27 mouse cellular contexts compared by ENCODE assay signal in the genomic region with DNA sequence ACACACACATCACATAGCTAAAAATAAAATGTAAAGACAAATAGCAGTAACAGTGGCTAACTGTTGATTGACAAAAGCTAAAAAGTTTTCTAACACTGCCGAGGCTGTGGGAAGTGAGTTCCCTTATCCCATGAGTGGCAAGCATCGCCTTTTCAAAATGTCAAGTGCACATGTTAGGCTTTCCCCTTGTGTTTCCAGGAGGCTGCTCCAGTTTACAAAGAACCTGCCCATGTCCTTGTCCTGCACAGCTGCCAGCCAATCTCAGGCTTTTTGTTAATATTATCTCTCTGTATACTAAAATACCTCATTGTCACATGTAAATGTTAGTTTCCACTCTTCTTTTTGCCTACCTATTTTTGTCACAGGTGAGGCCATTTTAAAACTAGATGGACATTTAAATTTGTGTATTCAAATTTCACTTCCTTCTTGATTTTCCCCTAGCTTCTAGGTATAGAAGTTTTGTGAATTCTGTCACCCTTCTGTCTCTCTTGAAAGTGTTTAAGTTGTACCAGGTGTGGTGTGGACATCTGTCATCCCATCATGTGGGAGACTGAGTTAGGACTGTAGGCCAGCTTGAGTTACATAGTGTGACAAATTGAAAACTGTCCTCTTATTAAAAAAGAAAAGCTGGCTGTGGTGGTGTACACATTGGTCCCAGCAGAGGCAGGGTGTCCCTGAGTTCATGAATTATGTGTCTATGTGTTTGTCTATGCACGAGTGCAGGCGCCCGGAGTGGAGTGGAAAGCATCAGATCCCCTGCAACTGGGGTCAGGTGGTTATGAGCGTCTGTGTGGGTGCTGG. TPM values are rescaled to one million over a fixed set of nuclear protein-coding genes. Genes with fewer than 3 reads are reported as not detected.
DNase-seq lines count a peak whose midpoint lies in the region; ATAC-seq and TF ChIP-seq lines count a peak whose summit lies in the region.
"Had no signal": no experiment of that assay in that cellular context is flagged by ENCODE, and none has a peak within 500 bp of the region (broad histone marks: within the 10 kb centered on the region; RNA-seq: fewer than 3 reads in every experiment).

No protein-coding gene starts in this region.

- peaks cover 28% of the 10 kb centered on the region for H3K4me1 ChIP-seq in lung, embryonic 16.5 days (replicated peaks; ENCODE audit: control insufficient read depth, insufficient read depth, low read length)
- peaks cover 11% of the 10 kb centered on the region; the same call in 1 of the 2 replicates for H3K4me1 ChIP-seq in small intestine, adult 2 months (ENCODE audit: control insufficient read depth, insufficient read depth, insufficient read length, low read length)
- peaks cover 8% of the 10 kb centered on the region for H3K4me1 ChIP-seq in midbrain, embryonic 15.5 days
- H3K4me1 ChIP-seq: limb, embryonic 12.5 days had no signal

- H3K36me3 ChIP-seq in lung, embryonic 16.5 days (ENCODE audit: control insufficient read depth, insufficient read depth, low read length): no peaks in the 10 kb centered on the region
- H3K36me3 ChIP-seq in small intestine, adult 2 months (ENCODE audit: control insufficient read depth, insufficient read depth, low read length): no peaks in the 10 kb centered on the region
- no peaks in the 10 kb centered on the region for H3K36me3 ChIP-seq in midbrain, embryonic 15.5 days (replicated peaks)
- H3K36me3 ChIP-seq: embryonic facial prominence, embryonic 13.5 days; heart, embryonic 10.5 days; heart, embryonic 15.5 days; limb, embryonic 12.5 days; midbrain, embryonic 12.5 days; neural tube, embryonic 13.5 days had no signal

- peak overlapping the region; percentile 43 for H3K27ac ChIP-seq in lung, embryonic 16.5 days (ENCODE audit: low read length)
- 0 out of 2 replicates have a peak overlapping the region, but pooled peaks have one; percentile 12 for H3K27ac ChIP-seq in small intestine, adult 2 months (ENCODE audit: insufficient read depth, low read depth, low read length)
- H3K27ac ChIP-seq in midbrain, embryonic 15.5 days: no peak overlapping the region
- H3K27ac ChIP-seq: embryonic facial prominence, embryonic 13.5 days; heart, embryonic 10.5 days; heart, embryonic 15.5 days; limb, embryonic 12.5 days; liver, embryonic 15.5 days; midbrain, embryonic 12.5 days; neural tube, embryonic 13.5 days had no signal

- H3K4me3 ChIP-seq in lung, embryonic 16.5 days (ENCODE audit: low read length): no peak overlapping the region
- H3K4me3 ChIP-seq in small intestine, adult 2 months (ENCODE audit: low read depth, low read length): no peak overlapping the region
- H3K4me3 ChIP-seq in midbrain, embryonic 15.5 days: no peak overlapping the region
- H3K4me3 ChIP-seq: embryonic facial prominence, embryonic 13.5 days; erythroblast, embryonic 14.5 days; heart, embryonic 10.5 days; heart, embryonic 15.5 days; limb, embryonic 12.5 days; liver, embryonic 15.5 days; midbrain, embryonic 12.5 days; neural tube, embryonic 13.5 days had no signal

- DNase-seq in lung, postnatal 25 days (ENCODE audit: low spot score): no peak
- DNase-seq in A20 (ENCODE audit: low read depth, low spot score): peak; percentile 59
- DNase-seq in B cell, adult 2 months: peak; percentile 37 to 46
- no peak for DNase-seq in frontal cortex, postnatal 10 days (ENCODE audit: low spot score in 2 of 2)
- no peak for DNase-seq in embryo, embryonic 10 days (ENCODE audit: low spot score)
- DNase-seq: adrenal gland, postnatal 14 days; cerebellum, adult 11 months; cerebellum, adult 9-10 months; cerebellum, postnatal 36 days; gastrocnemius, postnatal 14 days; heart, adult 11 months; kidney, adult 11 months; kidney, postnatal 14 days had no signal

- TF ChIP-seq POLR2A in small intestine, adult 2 months (IDR thresholded peaks at IDR 0.05; ENCODE audit: low read depth, low read length): no peak

- H3K9me3 ChIP-seq in lung, embryonic 16.5 days (ENCODE audit: control insufficient read depth, low read length): no peaks in the 10 kb centered on the region
- H3K9me3 ChIP-seq in midbrain, embryonic 15.5 days: no peaks in the 10 kb centered on the region
- H3K9me3 ChIP-seq: embryonic facial prominence, embryonic 13.5 days; heart, embryonic 10.5 days; heart, embryonic 15.5 days; limb, embryonic 12.5 days; liver, embryonic 15.5 days; midbrain, embryonic 12.5 days; neural tube, embryonic 13.5 days had no signal

- ATAC-seq in lung, embryonic 16.5 days (ENCODE audit: low read depth): peak; percentile 39; the same call in 1 of the 2 replicates
- no peak for ATAC-seq in midbrain, embryonic 15.5 days (replicated peaks)
- ATAC-seq: forebrain, embryonic 16.5 days; hindbrain, embryonic 16.5 days had no signal

- TF ChIP-seq CTCF in small intestine, adult 2 months (IDR thresholded peaks at IDR 0.05; ENCODE audit: extremely low read depth, insufficient read length, insufficient replicate concordance, low read depth, low read length): no peak

- H3K27me3 ChIP-seq in lung, embryonic 16.5 days (ENCODE audit: control insufficient read depth, insufficient read depth, low read depth, low read length): no peaks in the 10 kb centered on the region
- no peaks in the 10 kb centered on the region for H3K27me3 ChIP-seq in small intestine, adult 2 months (ENCODE audit: control insufficient read depth, insufficient read depth, low read length)
- no peaks in the 10 kb centered on the region for H3K27me3 ChIP-seq in midbrain, embryonic 15.5 days (replicated peaks)
- H3K27me3 ChIP-seq: embryonic facial prominence, embryonic 13.5 days; heart, embryonic 15.5 days; limb, embryonic 12.5 days; liver, embryonic 15.5 days; midbrain, embryonic 12.5 days; neural tube, embryonic 13.5 days had no signal

- 54% methylated on average over 6 of the region's 6 CpGs for WGBS in lung, embryonic 16.5 days
- WGBS in small intestine, adult 2 months: 58% methylated on average over 6 of the region's 6 CpGs
- 88% methylated on average over 6 of the region's 6 CpGs for WGBS in midbrain, embryonic 15.5 days

- H3K9ac ChIP-seq in lung, embryonic 16.5 days (ENCODE audit: low read length): peak overlapping the region; percentile 7; the same call in 1 of the 2 replicates
- no peak overlapping the region for H3K9ac ChIP-seq in midbrain, embryonic 15.5 days
- H3K9ac ChIP-seq: embryonic facial prominence, embryonic 13.5 days; heart, embryonic 15.5 days; limb, embryonic 12.5 days; liver, embryonic 15.5 days; lung, embryonic 14.5 days; midbrain, embryonic 12.5 days; neural tube, embryonic 13.5 days had no signal

- H3K4me2 ChIP-seq in lung, embryonic 16.5 days (ENCODE audit: low read depth, low read length): no peak overlapping the region
- H3K4me2 ChIP-seq in midbrain, embryonic 15.5 days: no peak overlapping the region
- H3K4me2 ChIP-seq: embryonic facial prominence, embryonic 13.5 days; heart, embryonic 15.5 days; limb, embryonic 12.5 days; liver, embryonic 15.5 days; lung, embryonic 14.5 days; midbrain, embryonic 12.5 days; neural tube, embryonic 13.5 days had no signal

RNA-seq across cellular contexts. Expression of a gene that starts 10.3 kb away (rescaled TPM):
- polyA plus RNA-seq in lung, embryonic 16.5 days (2015; fragmentation: Nextera tagmentation; extraction: Ambion mirVana): 31.1 and 32.4 TPM in 2 replicates
- polyA plus RNA-seq in small intestine, adult 2 months (2012; rRNA removed): 7.6 and 11.5 TPM in 2 replicates
- polyA plus RNA-seq in midbrain, embryonic 15.5 days (2015; fragmentation: Nextera tagmentation; extraction: Ambion mirVana): 41.1 and 46.4 TPM in 2 replicates

RNA-seq across cellular contexts. Expression of a gene that starts 34.9 kb away (rescaled TPM):
- polyA plus RNA-seq in lung, embryonic 16.5 days (2015; fragmentation: Nextera tagmentation; extraction: Ambion mirVana): 31.5 and 36.3 TPM in 2 replicates
- 18.7 and 23.6 TPM in 2 replicates for polyA plus RNA-seq in small intestine, adult 2 months (2012; rRNA removed)
- 26.2 and 27.6 TPM in 2 replicates for polyA plus RNA-seq in midbrain, embryonic 15.5 days (2015; fragmentation: Nextera tagmentation; extraction: Ambion mirVana)

RNA-seq across cellular contexts. Expression of a gene that starts 37.3 kb away (rescaled TPM):
- polyA plus RNA-seq in lung, embryonic 16.5 days (2015; fragmentation: Nextera tagmentation; extraction: Ambion mirVana): 5.5 and 6.1 TPM in 2 replicates
- 1.3 TPM in 2 replicates for polyA plus RNA-seq in small intestine, adult 2 months (2012; rRNA removed)
- polyA plus RNA-seq in midbrain, embryonic 15.5 days (2015; fragmentation: Nextera tagmentation; extraction: Ambion mirVana): 18.0 and 19.9 TPM in 2 replicates

Comparison
In these comparisons a context has a peak if more than half of its experiments do, and no peak if none do; other contexts are left out.
1. DNase-seq: peak in A20 (single experiment) and B cell, adult 2 months (2 of 2); none in lung, postnatal 25 days (single experiment), frontal cortex, postnatal 10 days (0 of 2) and embryo, embryonic 10 days (single experiment).